Mouse (Mus musculus) hindbrain, postnatal 0 days (tissue): Measurements from ENCODE around the gene Rpl39l. TPM values are rescaled to one million over a fixed set of nuclear protein-coding genes. Genes with fewer than 3 reads are reported as not detected.

ENCODE experiments used
- ATAC-seq: fragments of 200-750 bp; cut with Nextera tagmentation; 2 replicates; pipeline ENCODE4 v1.8.0; 2017; ENCODE audit warnings: mild to moderate bottlenecking, moderate TSS enrichment, moderate library complexity
- DNase-seq: peaks from one replicate; pipeline ENCODE4 v3.0.0-alpha.2; 2015; ENCODE audit warnings: low spot score
- H3K27ac ChIP-seq: fragments of 300-500 bp; sonication (generic); 2 replicates; pipeline ENCODE4 v1.5.1; 2014; ENCODE audit warnings: mild to moderate bottlenecking
- H3K27me3 ChIP-seq: fragments of 300-500 bp; sonication (generic); 2 replicates; pipeline ENCODE4 v1.6.1; 2014; ENCODE audit warnings: low read length, mixed read lengths; ENCODE audit not compliant: insufficient read depth
- H3K36me3 ChIP-seq: fragments of 300-500 bp; sonication (generic); 2 replicates; pipeline ENCODE4 v1.6.1; 2014; ENCODE audit warnings: low read length, mixed read lengths; ENCODE audit not compliant: insufficient read depth
- H3K4me1 ChIP-seq: fragments of 300-500 bp; sonication (generic); 2 replicates; pipeline ENCODE4 v1.6.1; 2014; ENCODE audit warnings: antibody characterized with exemption, low read length, mixed read lengths; ENCODE audit not compliant: insufficient read depth
- H3K4me2 ChIP-seq: fragments of 300-500 bp; sonication (generic); 2 replicates; pipeline ENCODE4 v1.6.1; 2014; ENCODE audit warnings: low read depth, mild to moderate bottlenecking, low read length, moderate library complexity, mixed read lengths
- H3K4me3 ChIP-seq: fragments of 300-500 bp; sonication (generic); 2 replicates; pipeline ENCODE4 v1.5.1; 2014; ENCODE audit warnings: low read length
- H3K9ac ChIP-seq: fragments of 300-500 bp; sonication (generic); replicated peaks from 2 replicates; pipeline ENCODE4 v1.6.1; 2014; ENCODE audit warnings: mild to moderate bottlenecking, low read length, moderate library complexity, mixed read lengths
- H3K9me3 ChIP-seq: fragments of 300-500 bp; sonication (generic); 2 replicates; pipeline ENCODE4 v1.6.1; 2016; ENCODE audit warnings: low read length, mixed read lengths
- CTCF ChIP-seq: IDR thresholded peaks from 2 replicates; pipeline ENCODE4 v1.5.1; 2016; ENCODE audit warnings: antibody characterized with exemption, control low read depth, low read depth
- WGBS: fragments of 180-500 bp; shearing (Covaris S2); extraction: QIAGEN DNeasy Blood & Tissue Kit; methylation state at CpG from one replicate; pipeline ENCODE4 v1.1.7; 2014; 5-methylcytosine and 5-hydroxymethylcytosine counted together
- polyA plus RNA-seq: library from polyadenylated mRNA; unstranded; fragments of >200 nt; fragmentation: Nextera tagmentation; extraction: Ambion mirVana; gene quantifications from 2 replicates; pipeline ENCODE4 v1.2.1, GENCODE M21; 2015
- total RNA-seq: library from RNA; depleted of rRNA; stranded (reverse); fragments of >200 nt; gene quantifications from 2 replicates; pipeline ENCODE4 v1.2.3, GENCODE M21; 2014; rRNA removed

The Rpl39l gene
- total RNA-seq (not detected in 2 replicates), polyA plus RNA-seq (0.37 TPM in 1 of 2 replicates, not detected in the other)

DNA sequence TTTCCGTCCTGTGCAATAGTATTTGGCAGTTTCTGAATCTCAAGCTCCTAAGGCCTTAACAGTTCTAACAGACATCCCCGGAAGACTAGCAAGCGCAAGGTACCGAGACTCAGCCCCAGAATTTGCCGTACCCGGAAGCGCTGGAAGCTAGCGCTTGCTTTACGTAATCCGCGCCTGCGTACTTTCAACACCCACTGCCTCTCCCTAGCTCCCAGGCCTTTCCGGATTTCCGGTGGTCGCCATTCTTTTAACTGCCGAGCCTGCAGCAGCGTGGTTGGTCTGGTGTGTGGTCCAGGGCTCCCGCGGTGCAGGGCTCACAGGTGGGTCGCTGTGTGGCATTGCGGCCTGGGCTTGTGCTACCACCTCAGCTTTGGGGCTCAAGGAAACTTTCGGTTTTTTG lies at the start of gene Rpl39l:
TSS of gene Rpl39l (plus strand) at position 222 of the 400 bp plus-strand sequence.
- WGBS: 88% methylated on average over 22 of the region's 22 CpGs
- Histone ChIP-seq H3K27ac (no peak within 1 kb of the TSS), H3K4me2 (no peak within 1 kb of the TSS), H3K9ac (no peak within 1 kb of the TSS), H3K4me3 (no peak within 1 kb of the TSS), H3K36me3 (no peaks in the 10 kb centered on the region), H3K27me3 (no peaks in the 10 kb centered on the region), H3K4me1 (no peaks in the 10 kb centered on the region), H3K9me3 (no peaks in the 10 kb centered on the region)
- ATAC-seq: no peak
- no peak for TF ChIP-seq CTCF
- no peak for DNase-seq

DNA sequence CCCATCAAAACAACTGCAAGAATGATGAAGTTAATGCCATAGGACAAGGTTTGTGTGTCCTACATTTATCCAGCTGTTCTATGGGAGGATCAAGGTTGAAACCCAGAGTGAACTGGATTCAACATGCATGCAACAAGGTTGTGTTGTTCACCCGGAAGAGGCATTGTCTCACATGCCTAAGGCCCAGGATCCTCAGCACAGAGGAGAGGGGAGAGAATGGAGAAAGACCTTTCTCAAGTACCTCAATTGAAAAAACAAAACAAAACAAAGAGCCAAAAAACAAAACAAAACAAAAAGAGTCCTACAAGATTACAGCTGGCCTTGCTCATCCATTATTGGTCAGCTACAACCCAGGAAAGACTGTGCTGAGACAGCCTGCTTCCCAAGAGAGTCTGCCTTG lies 42.4 kb upstream of the Rpl39l start:
- 89% methylated on average over 1 of the region's 1 CpGs for whole genome bisulfite sequencing
- no peak overlapping the region for H3K4me2 ChIP-seq

DNA sequence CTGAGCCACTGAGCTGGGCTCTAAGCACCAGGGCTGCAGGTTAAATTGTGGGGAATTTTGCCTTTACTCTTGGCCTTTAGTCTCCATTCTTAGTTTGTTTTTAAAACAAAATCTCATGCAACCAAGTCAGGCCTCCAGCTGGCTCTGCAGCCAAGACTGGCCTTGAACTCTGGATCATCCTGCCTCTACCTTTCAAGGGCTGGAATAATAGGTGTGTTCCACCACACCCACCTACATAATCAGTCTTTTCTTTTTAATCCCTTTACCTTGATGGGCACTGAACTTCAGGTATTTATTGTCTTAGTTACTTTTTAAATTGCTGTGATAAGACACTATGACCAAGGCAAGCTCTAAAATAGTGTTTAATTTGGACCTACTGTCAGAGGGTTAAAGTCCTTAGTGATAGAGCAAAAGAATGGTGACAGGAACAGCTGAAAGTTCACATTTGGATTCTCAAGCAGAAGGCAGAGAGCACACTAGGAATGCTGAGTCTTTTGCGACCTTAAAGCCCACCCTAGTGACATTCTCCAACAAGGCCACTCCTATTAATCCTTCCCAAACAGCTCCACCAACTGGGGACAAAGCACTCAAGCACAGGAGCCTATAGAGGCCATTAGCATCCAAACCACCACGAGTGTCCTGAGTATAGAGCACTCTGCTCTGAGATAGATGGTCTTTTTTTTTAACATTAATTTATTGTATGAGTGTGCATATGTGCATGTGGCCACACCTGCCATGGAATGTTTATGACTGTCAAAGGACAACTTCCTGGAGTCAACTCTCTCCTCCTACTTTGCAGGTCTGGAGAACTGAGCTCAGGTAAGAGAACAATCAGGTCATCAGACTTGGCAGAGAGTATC lies 40.7 kb upstream of the Rpl39l start:
- H3K9me3 ChIP-seq: no peaks in the 10 kb centered on the region
- H3K9ac ChIP-seq: no peak overlapping the region
- TF ChIP-seq CTCF: no peak
- no peaks in the 10 kb centered on the region for H3K4me1 ChIP-seq
- H3K4me2 ChIP-seq: no peak overlapping the region
- no peaks in the 10 kb centered on the region for H3K36me3 ChIP-seq
- no peak for DNase-seq
- H3K4me3 ChIP-seq: no peak overlapping the region
- no peak for ATAC-seq
- no peak overlapping the region for H3K27ac ChIP-seq
- 77% methylated on average over 2 of the region's 2 CpGs for WGBS
- no peaks in the 10 kb centered on the region for H3K27me3 ChIP-seq

More for the DNA sequence above, 42.4 kb upstream of the Rpl39l start:
- no peaks in the 10 kb centered on the region for H3K4me1 ChIP-seq
- DNase-seq: no peak
- H3K4me3 ChIP-seq: no peak overlapping the region
- H3K27ac ChIP-seq: no peak overlapping the region
- no peaks in the 10 kb centered on the region for H3K9me3 ChIP-seq
- ATAC-seq: no peak
- H3K9ac ChIP-seq: no peak overlapping the region
- no peaks in the 10 kb centered on the region for H3K36me3 ChIP-seq
- H3K27me3 ChIP-seq: no peaks in the 10 kb centered on the region
- TF ChIP-seq CTCF: no peak

DNA sequence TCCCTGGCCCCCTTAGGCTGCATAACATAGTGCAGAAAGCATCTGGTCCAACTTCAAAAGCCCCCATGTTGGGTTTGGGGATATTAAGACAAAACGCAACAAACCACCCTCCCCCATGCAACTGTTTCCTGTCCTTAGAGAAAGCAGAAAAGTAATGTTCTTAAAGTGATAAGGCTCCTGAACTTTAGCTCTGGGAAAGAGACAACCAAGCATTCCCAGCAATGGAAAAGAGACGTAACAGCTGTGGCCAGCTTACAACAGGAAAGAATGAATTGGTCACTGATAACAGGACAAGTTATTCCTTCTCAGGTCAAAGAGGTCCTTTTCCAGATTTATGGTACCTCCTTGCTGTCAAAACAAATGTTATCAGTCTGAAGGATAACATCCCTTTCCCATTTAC lies 26.9 kb upstream of the Rpl39l start:
- WGBS: 92% methylated on average over 2 of the region's 2 CpGs
- Histone ChIP-seq H3K4me3 (no peak overlapping the region), H3K27ac (no peak overlapping the region), H3K4me1 (no peaks in the 10 kb centered on the region), H3K9ac (no peak overlapping the region), H3K27me3 (no peaks in the 10 kb centered on the region), H3K9me3 (no peaks in the 10 kb centered on the region), H3K4me2 (no peak overlapping the region), H3K36me3 (no peaks in the 10 kb centered on the region)
- DNase-seq (no peak), ATAC-seq (no peak)
- no peak for TF ChIP-seq CTCF

DNA sequence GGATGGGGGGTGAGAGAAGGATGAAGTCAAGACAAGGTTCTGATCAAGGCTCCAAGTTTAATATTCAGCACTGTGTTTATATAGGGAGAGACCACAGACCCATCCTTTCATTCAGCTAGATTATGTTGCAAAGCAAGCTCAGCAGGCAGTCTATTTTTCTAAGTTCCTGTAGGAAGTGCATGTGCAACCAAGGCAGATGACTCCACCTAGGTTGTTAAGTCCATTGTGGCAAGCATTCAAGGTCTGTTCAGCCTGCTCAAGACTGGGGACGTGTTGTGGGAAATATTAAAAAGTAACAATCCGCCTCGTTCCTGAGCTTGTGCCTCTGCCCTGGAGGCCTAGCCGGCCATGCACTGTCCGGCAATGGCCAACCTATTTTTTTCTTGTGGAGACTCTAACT lies 22.6 kb upstream of the Rpl39l start:
- H3K9ac ChIP-seq: no peak overlapping the region
- 90% methylated on average over 5 of the region's 5 CpGs for WGBS
- no peak for TF ChIP-seq CTCF
- no peak overlapping the region for H3K4me3 ChIP-seq
- no peaks in the 10 kb centered on the region for H3K27me3 ChIP-seq
- ATAC-seq (no peak), DNase-seq (no peak)
- H3K4me1 ChIP-seq: no peaks in the 10 kb centered on the region
- H3K9me3 ChIP-seq: no peaks in the 10 kb centered on the region
- H3K4me2 ChIP-seq: no peak overlapping the region
- no peaks in the 10 kb centered on the region for H3K36me3 ChIP-seq
- H3K27ac ChIP-seq: no peak overlapping the region

DNA sequence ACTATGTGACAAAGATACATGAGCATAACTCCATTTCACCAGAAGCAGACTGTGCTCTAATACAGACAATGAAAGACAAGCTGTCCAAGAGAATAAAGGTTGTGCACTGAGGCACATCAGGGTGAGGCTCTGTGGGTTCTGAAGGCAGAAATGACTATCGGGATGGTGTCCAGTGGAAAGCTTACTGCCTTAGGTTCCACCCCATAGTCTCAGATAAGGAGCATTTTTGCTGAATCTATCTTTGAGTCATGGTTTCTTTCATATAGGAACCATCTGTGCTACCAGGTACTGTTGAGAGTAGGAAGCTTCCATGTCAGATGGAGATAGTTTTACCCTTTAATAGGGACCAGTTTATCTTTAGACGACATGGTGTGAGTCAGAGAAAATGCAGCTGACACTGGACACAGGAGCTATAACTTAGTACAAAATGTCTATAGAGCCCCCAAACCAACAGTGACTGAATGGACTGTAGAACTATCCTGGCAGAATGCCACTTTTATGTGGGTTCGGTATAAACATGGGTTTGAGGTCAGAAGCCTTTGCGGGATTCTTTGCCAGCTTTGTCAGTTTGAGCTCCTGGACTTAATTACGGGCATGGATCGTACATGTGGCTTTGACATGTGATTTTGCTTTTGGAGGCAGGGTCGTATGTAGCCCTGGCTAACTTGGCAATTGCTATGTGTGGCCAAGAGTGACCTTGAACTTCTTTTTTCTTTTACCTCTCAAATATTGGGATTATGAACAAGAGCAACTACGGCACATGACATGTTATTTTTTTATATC lies 712 bp upstream of the Rpl39l start:
- 92% methylated on average over 8 of the region's 8 CpGs for WGBS
- no peak for ATAC-seq
- H3K4me1 ChIP-seq: no peaks in the 10 kb centered on the region
- no peak overlapping the region for H3K27ac ChIP-seq
- no peak for DNase-seq
- H3K9ac ChIP-seq: no peak overlapping the region
- no peak for TF ChIP-seq CTCF
- no peak overlapping the region for H3K4me2 ChIP-seq
- no peaks in the 10 kb centered on the region for H3K36me3 ChIP-seq
- H3K27me3 ChIP-seq: no peaks in the 10 kb centered on the region
- no peaks in the 10 kb centered on the region for H3K9me3 ChIP-seq
- no peak overlapping the region for H3K4me3 ChIP-seq
